Mouse (Mus musculus): Measurements from ENCODE around the gene Sirt7. TPM values are rescaled to one million over a fixed set of nuclear protein-coding genes. Genes with fewer than 3 reads are reported as not detected.
"Not testable (repeated sequence)": the region's sequence is repeated elsewhere in the genome, so short reads cannot be mapped to it uniquely, and the experiment has no call there.

Gene Sirt7
- polyA plus RNA-seq, 1 experiment = 278 TPM

DNA sequence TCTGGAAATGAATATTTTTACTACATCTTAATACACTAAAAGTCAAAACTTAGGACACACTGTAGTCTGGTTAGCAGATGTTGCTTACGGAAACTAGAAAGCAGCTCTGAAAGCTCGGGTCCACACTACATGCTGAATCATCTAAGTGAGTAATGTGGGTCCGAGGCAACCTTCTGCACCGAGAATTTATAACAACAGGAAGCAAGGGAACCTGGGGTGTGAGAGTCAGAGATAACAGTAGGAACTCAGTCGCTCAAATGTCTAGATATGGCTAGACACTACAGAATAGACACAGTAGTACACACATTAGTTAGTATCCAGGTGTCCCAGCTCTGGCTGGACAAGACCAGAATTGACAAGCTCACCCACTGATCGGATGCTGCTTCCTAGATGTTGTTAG lies 36.5 kb downstream of the Sirt7 start:
- no peaks in the 10 kb centered on the region for H3K27me3 ChIP-seq (replicated peaks)
- H3K4me1 ChIP-seq = peaks cover 19% of the 10 kb centered on the region
- no peak for TF ChIP-seq GATA1 (IDR thresholded peaks at IDR 0.05; ENCODE audit: borderline replicate concordance, low read length)
- no peak for TF ChIP-seq FLI1 (IDR thresholded peaks at IDR 0.05; ENCODE audit: low read length)
- H3K36me3 ChIP-seq (replicated peaks; ENCODE audit: low read length) = peaks cover 87% of the 10 kb centered on the region
- H3K4me3 ChIP-seq (replicated peaks) = peak overlapping the region; percentile 8
- no peaks in the 10 kb centered on the region for H3K9me3 ChIP-seq

DNA sequence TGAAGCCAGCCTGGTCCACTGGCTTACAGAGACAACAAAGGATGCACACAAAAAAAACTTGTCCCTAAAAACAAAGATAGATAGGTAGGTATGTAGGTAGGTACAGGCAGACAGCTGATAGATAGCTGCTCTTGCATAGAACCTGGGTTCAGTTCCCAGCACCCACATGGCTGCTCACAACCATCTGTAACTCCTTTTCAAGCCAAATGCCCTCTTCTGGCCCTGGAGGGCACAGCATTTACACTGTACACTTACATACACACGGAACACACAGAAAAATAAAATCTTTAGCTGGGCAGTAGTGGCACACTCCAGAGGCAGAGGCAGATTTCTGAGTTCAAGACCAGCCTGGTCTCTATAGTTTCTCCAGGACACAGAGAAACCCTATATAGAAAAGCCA lies 41.1 kb downstream of the Sirt7 start:
- peaks cover 36% of the 10 kb centered on the region for H3K4me1 ChIP-seq
- peaks cover 58% of the 10 kb centered on the region for H3K36me3 ChIP-seq (replicated peaks; ENCODE audit: low read length)
- H3K4me3 ChIP-seq (replicated peaks) = no peak overlapping the region
- no peak for TF ChIP-seq FLI1 (IDR thresholded peaks at IDR 0.05; ENCODE audit: low read length)
- no peak for TF ChIP-seq GATA1 (IDR thresholded peaks at IDR 0.05; ENCODE audit: borderline replicate concordance, low read length)
- no peaks in the 10 kb centered on the region for H3K27me3 ChIP-seq (replicated peaks)
- H3K9me3 ChIP-seq = no peaks in the 10 kb centered on the region

DNA sequence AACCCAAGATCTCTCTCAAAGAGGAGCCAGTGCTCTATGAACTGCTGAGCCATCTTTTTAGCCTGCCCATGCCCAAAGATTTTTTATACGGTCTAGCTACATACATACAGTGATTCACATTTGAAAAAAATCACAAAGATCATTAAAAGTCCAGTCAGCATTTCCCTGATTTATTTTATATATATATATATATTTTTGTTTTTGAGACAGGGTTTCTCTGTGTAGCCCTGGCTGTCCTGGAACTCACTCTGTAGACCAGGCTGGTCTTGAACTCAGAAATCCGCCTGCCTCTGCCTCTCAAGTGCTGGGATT lies 42.1 kb downstream of the Sirt7 start:
- not testable (repeated sequence) for H3K27me3 ChIP-seq (replicated peaks); H3K9me3 ChIP-seq; H3K4me3 ChIP-seq (replicated peaks)
- Histone ChIP-seq H3K36me3 (replicated peaks; ENCODE audit: low read length) (peaks cover 60% of the 10 kb centered on the region), H3K4me1 (peaks cover 38% of the 10 kb centered on the region)

DNA sequence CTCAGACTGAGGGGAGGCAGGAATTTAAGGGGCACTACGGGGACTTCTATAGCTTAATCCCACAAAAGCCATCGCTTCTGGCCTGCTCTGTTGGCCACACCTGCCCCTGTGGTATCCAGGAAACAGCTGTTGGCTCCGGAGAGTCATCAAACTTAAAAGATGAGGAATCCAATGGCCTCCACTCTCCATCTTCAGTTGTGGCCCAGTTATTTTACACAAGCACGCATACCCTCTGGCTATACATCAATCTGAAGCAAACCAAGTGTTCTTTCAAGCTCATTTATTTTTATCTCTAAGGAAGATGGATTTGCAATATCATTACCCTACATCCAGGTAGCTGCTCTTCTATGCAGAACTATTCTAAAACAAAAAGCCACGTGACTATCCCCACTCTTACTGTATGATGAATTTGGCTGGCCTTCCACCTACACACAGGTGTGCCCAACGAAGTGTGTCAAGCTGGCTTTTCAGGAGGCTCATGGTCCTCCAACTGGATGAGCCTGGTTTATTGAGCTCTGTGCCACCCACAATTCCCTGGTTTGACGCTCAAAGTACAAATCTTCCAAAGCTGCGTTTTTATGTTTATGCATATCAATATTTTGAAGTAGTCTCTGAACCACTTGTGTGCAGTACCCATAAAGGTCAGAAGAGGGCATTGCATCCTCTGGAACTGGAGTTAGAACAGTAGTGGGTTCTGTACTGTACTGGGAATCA lies 42.6 kb downstream of the Sirt7 start:
- Histone ChIP-seq H3K4me3 (replicated peaks) (peak overlapping the region; percentile 98), H3K36me3 (replicated peaks; ENCODE audit: low read length) (peaks cover 60% of the 10 kb centered on the region), H3K27me3 (replicated peaks) (no peaks in the 10 kb centered on the region), H3K4me1 (peaks cover 43% of the 10 kb centered on the region), H3K9me3 (no peaks in the 10 kb centered on the region)
- no peak for TF ChIP-seq FLI1 (IDR thresholded peaks at IDR 0.05; ENCODE audit: low read length)
- TF ChIP-seq GATA1 (IDR thresholded peaks at IDR 0.05; ENCODE audit: borderline replicate concordance, low read length) = no peak

DNA sequence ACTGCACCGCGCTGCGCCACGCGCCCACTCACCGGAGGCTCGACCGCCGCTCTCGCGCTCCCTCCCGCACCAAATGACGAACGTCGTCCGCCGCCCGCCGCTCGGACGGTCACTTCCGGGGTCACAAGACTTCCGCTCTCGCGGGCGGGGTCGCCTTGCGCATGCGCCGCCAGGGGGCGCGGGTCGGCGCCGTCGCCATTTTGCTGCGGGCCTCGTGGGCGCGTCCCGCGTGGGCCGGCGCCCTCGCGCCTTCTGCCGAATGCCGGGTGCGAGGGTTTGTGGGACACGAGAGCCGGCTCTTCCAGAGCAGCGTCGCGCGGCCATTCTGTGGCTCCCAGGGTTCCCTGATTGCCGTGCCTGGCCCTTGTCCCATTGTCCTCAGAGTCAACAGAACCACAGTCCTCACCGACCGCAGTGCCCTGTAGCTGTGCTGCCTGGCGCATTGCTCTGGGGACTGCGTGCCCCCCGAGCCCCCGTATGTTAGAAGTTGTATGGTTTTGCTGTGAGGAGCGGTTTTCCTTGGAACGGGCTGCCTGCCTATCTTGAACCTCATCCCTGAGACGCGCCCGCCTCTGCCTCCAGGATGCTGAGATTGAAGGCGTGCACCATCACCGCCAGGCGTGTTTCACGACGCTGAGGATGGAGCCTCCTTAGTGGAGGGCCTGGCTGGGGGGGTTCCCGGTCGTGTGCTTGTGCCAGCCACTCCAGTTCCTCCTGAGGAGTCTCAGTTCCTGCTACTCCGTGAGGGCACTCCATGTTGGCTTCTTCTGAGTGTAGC lies 43.4 kb downstream of the Sirt7 start, which contains the start of gene Arhgdia:
Arhgdia (minus strand) TSS at position 135 of the 778 bp plus-strand sequence.
- Histone ChIP-seq H3K27me3 (replicated peaks) (no peaks in the 10 kb centered on the region), H3K4me3 (replicated peaks) (peak within 1 kb of the TSS; percentile 98), H3K36me3 (replicated peaks; ENCODE audit: low read length) (peaks cover 60% of the 10 kb centered on the region), H3K9me3 (no peaks in the 10 kb centered on the region), H3K4me1 (peaks cover 51% of the 10 kb centered on the region)
- TF ChIP-seq FLI1 (IDR thresholded peaks at IDR 0.05; ENCODE audit: low read length) (no peak; the same call in 1 of the 2 replicates), GATA1 (IDR thresholded peaks at IDR 0.05; ENCODE audit: borderline replicate concordance, low read length) (no peak)

DNA sequence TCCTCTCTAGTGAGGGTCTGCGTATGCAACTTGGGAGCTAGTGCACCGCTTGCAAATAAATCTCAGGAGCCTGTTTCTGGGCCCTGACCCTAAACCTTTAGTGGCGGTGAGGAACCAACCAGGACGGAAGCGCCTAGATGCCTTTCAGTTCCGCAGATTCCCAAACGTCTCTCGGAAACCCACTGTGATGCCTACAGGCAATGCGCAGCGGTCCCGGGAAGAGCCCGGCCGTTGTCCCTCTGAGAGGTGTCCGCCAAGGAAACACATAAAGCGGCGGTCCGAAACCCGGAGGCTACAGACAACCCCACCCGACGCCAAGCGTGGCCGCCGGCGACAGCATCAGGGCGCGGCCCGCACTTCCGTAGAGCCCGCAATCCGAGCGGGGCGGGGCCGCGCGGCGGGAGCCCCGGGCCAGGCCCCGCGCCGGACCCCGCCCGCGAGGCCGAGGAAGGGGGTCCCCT lies 44.1 kb downstream of the Sirt7 start:
- TF ChIP-seq GATA1 (IDR thresholded peaks at IDR 0.05; ENCODE audit: borderline replicate concordance, low read length) = no peak
- no peak for TF ChIP-seq FLI1 (IDR thresholded peaks at IDR 0.05; ENCODE audit: low read length)
- Histone ChIP-seq H3K4me1 (peaks cover 59% of the 10 kb centered on the region), H3K36me3 (replicated peaks; ENCODE audit: low read length) (peaks cover 60% of the 10 kb centered on the region), H3K27me3 (replicated peaks) (no peaks in the 10 kb centered on the region), H3K4me3 (replicated peaks) (peak overlapping the region; percentile 98), H3K9me3 (no peaks in the 10 kb centered on the region)

GRCm38 (mm10) chr11:120580190-120580589 lies 44.9 kb downstream of the Sirt7 start:
- Histone ChIP-seq H3K4me3 (replicated peaks) (peak overlapping the region; percentile 98), H3K36me3 (replicated peaks; ENCODE audit: low read length) (peaks cover 54% of the 10 kb centered on the region), H3K27me3 (replicated peaks) (no peaks in the 10 kb centered on the region), H3K4me1 (peaks cover 66% of the 10 kb centered on the region), H3K9me3 (no peaks in the 10 kb centered on the region)
- TF ChIP-seq GATA1 (IDR thresholded peaks at IDR 0.05; ENCODE audit: borderline replicate concordance, low read length) (no peak), FLI1 (IDR thresholded peaks at IDR 0.05; ENCODE audit: low read length) (no peak)

DNA sequence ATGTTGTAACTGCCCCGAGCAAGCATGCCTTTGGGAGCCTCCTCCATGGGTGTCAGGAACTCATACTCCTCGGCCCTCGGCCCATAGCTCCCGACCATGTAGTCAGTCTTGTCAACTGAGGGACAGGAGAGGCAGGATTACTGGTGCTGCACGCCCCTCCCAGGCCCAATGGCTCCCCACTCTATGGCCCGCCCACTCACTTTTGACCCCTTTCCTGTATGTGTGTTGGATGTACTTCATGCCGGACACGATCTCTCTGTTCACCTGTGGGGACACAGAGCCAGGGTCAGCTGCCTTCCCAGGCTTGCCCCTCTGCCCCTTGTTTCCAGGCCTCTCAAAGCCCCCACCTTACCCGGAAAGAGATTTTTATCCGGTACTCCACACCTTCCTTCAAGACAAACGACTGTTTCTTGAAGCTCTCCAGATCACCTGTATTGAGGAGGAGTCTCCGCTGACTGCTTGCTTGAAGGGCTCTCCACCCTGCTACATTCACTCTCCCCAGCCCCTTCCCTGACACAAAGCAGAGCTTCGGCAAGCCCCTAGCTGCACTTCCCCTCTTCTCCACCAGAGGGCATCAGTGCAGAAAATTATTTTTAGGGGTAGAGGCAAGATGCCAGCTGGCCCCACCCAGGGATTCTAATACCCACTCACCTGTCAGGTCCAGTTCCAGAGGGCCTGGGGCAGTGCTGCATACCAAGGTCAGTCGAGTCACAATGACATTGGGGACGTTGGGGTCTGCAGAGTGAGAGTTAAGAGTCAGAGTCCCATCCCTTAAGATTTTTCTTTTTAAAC lies 45.5 kb downstream of the Sirt7 start:
- H3K4me1 ChIP-seq = peaks cover 73% of the 10 kb centered on the region
- no peak for TF ChIP-seq GATA1 (IDR thresholded peaks at IDR 0.05; ENCODE audit: borderline replicate concordance, low read length)
- H3K9me3 ChIP-seq = no peaks in the 10 kb centered on the region
- H3K36me3 ChIP-seq (replicated peaks; ENCODE audit: low read length) = peaks cover 51% of the 10 kb centered on the region
- peak overlapping the region; percentile 98 for H3K4me3 ChIP-seq (replicated peaks)
- H3K27me3 ChIP-seq (replicated peaks) = no peaks in the 10 kb centered on the region

GRCm38 (mm10) chr11:120578694-120579243 lies 46.3 kb downstream of the Sirt7 start:
- H3K27me3 ChIP-seq (replicated peaks) = no peaks in the 10 kb centered on the region
- H3K9me3 ChIP-seq = no peaks in the 10 kb centered on the region
- peaks cover 78% of the 10 kb centered on the region for H3K4me1 ChIP-seq
- H3K36me3 ChIP-seq (replicated peaks; ENCODE audit: low read length) = peaks cover 47% of the 10 kb centered on the region
- TF ChIP-seq GATA1 (IDR thresholded peaks at IDR 0.05; ENCODE audit: borderline replicate concordance, low read length) = no peak
- no peak for TF ChIP-seq FLI1 (IDR thresholded peaks at IDR 0.05; ENCODE audit: low read length)
- H3K4me3 ChIP-seq (replicated peaks) = peak overlapping the region; percentile 98

All from megakaryocyte, embryonic 14.5 days (primary cell).